Mouse (Mus musculus): ENCODE results near the gene Smlr1.

Gene Smlr1

GRCm38 (mm10) chr10:25535891-25536331 lies at the start of gene Smlr1:
Gene Smlr1 (minus strand): TSS chr10:25536267.
- no peak for DNase-seq (ENCODE audit: low read depth, low spot score)

GRCm38 (mm10) chr10:25584899-25585298 lies 48.8 kb upstream of the Smlr1 start:
- DNase-seq (ENCODE audit: low read depth, low spot score): no peak

- DNase-seq (ENCODE audit: low read depth, low spot score): peak; percentile 19
These were observed 44.0 kb upstream of the Smlr1 start for GRCm38 (mm10) chr10:25580066-25580465.

- no peak for DNase-seq (ENCODE audit: low read depth, low spot score)
These were observed 35.5 kb upstream of the Smlr1 start for GRCm38 (mm10) chr10:25571319-25572240.

- no peak for DNase-seq (ENCODE audit: low read depth, low spot score)
These were observed 16.9 kb upstream of the Smlr1 start for GRCm38 (mm10) chr10:25552936-25553335.

GRCm38 (mm10) chr10:25541097-25541496 lies 5.0 kb upstream of the Smlr1 start:
- DNase-seq (ENCODE audit: low read depth, low spot score): no peak

GRCm38 (mm10) chr10:25539771-25540168 lies 3.7 kb upstream of the Smlr1 start:
- no peak for DNase-seq (ENCODE audit: low read depth, low spot score)

- peak; percentile 40 for DNase-seq (ENCODE audit: low read depth, low spot score)
These were observed 3.2 kb upstream of the Smlr1 start for GRCm38 (mm10) chr10:25539146-25539770.

GRCm38 (mm10) chr10:25538738-25539137 lies 2.7 kb upstream of the Smlr1 start:
- DNase-seq (ENCODE audit: low read depth, low spot score): no peak

GRCm38 (mm10) chr10:25536621-25537020 lies 554 bp upstream of the Smlr1 start:
- DNase-seq (ENCODE audit: low read depth, low spot score): no peak

GRCm38 (mm10) chr10:25534467-25534866 lies 1.6 kb downstream of the Smlr1 start:
- no peak for DNase-seq (ENCODE audit: low read depth, low spot score)

- no peak for DNase-seq (ENCODE audit: low read depth, low spot score)
These were observed 2.4 kb downstream of the Smlr1 start for GRCm38 (mm10) chr10:25533513-25534246.

- no peak for DNase-seq (ENCODE audit: low read depth, low spot score)
These were observed 3.0 kb downstream of the Smlr1 start for GRCm38 (mm10) chr10:25533105-25533504.

- DNase-seq (ENCODE audit: low read depth, low spot score): no peak
These were observed 4.7 kb downstream of the Smlr1 start for GRCm38 (mm10) chr10:25531335-25531734.

- peak; percentile 54 for DNase-seq (ENCODE audit: low read depth, low spot score)
These were observed 8.9 kb downstream of the Smlr1 start for GRCm38 (mm10) chr10:25527126-25527525.

- no peak for DNase-seq (ENCODE audit: low read depth, low spot score)
These were observed 9.4 kb downstream of the Smlr1 start for GRCm38 (mm10) chr10:25526622-25527021.

- DNase-seq (ENCODE audit: low read depth, low spot score): no peak
These were observed 9.9 kb downstream of the Smlr1 start for GRCm38 (mm10) chr10:25526156-25526555.

GRCm38 (mm10) chr10:25523727-25524126 lies 12.3 kb downstream of the Smlr1 start:
- no peak for DNase-seq (ENCODE audit: low read depth, low spot score)

- peak; percentile 82 for DNase-seq (ENCODE audit: low read depth, low spot score)
These were observed 15.6 kb downstream of the Smlr1 start for GRCm38 (mm10) chr10:25520428-25520827.

GRCm38 (mm10) chr10:25519954-25520353 lies 16.1 kb downstream of the Smlr1 start:
- DNase-seq (ENCODE audit: low read depth, low spot score): no peak

- DNase-seq (ENCODE audit: low read depth, low spot score): no peak
These were observed 22.2 kb downstream of the Smlr1 start for GRCm38 (mm10) chr10:25513821-25514220.

- no peak for DNase-seq (ENCODE audit: low read depth, low spot score)
These were observed 32.8 kb downstream of the Smlr1 start for GRCm38 (mm10) chr10:25503250-25503649.

Data from 3T3-L1 (cell line).